Mouse (Mus musculus): ENCODE data around the gene Gpr150. TPM values are rescaled to one million over a fixed set of nuclear protein-coding genes. Genes with fewer than 3 reads are reported as not detected.

Gpr150 gene
- total RNA-seq, 2 experiments from 2014 or later, result not detected

GRCm38 (mm10) chr13:76014511-76014910 lies 42.3 kb downstream of the Gpr150 start:
- DNase-seq, result no peak

Other genes starting within 250 kb of the Gpr150 start
- gene Glrx, start 217.1 kb downstream of the Gpr150 start, total RNA-seq (2021), result 10 to 100 TPM; 20.3 to 21.4 TPM
- 1 to 10 TPM; 8.2 to 8.8 TPM for gene Rhobtb3, start 113.1 kb downstream of the Gpr150 start, total RNA-seq (2021)
- gene Spata9, start 89.8 kb downstream of the Gpr150 start, total RNA-seq (2021), result not detected
- 10 to 100 TPM; 19.0 to 24.4 TPM for gene Rfesd, start 38.3 kb downstream of the Gpr150 start, total RNA-seq (2021)
- gene Arsk, start 41.7 kb upstream of the Gpr150 start, total RNA-seq (2021), result 10 to 100 TPM in 1 of 2 experiments, 1 to 10 TPM in 1; 7.5 to 11.1 TPM
- gene Ttc37, start 41.7 kb upstream of the Gpr150 start, total RNA-seq (2021), result 10 to 100 TPM; 27.1 to 29.2 TPM
- gene Fam81b, start 248.1 kb upstream of the Gpr150 start, total RNA-seq (2021), result not detected

Measured in adrenal gland, postnatal 36 days (tissue).